Mouse (Mus musculus): ENCODE data around the gene Wrap53. TPM values are rescaled to one million over a fixed set of nuclear protein-coding genes. Genes with fewer than 3 reads are reported as not detected.

Gene Wrap53
- polyA plus RNA-seq, 1 experiment from 2014 or later: 37.8 TPM

- Histone ChIP-seq H3K36me3 (ENCODE audit: control insufficient read depth, insufficient read depth, low read length) (peaks cover 10% of the 10 kb centered on the region; the same call in 1 of the 2 replicates), H3K27me3 (ENCODE audit: control insufficient read depth, insufficient read depth, low read length) (no peaks in the 10 kb centered on the region), H3K27ac (ENCODE audit: low read depth, low read length) (no peak overlapping the region), H3K4me2 (replicated peaks; ENCODE audit: low read depth, low read length) (no peak overlapping the region), H3K4me1 (replicated peaks; ENCODE audit: control insufficient read depth, insufficient read depth, low read length) (no peaks in the 10 kb centered on the region), H3K4me3 (ENCODE audit: low read depth, low read length) (no peak overlapping the region), H3K9me3 (ENCODE audit: control insufficient read depth, low read length) (no peaks in the 10 kb centered on the region), H3K9ac (ENCODE audit: low read depth, low read length) (no peak overlapping the region)
- ATAC-seq (ENCODE audit: low FRiP score): no peak
- WGBS: 92% methylated on average over 4 of the region's 4 CpGs
- no peak for DNase-seq (ENCODE audit: low spot score)
Measured at GRCm38 (mm10) chr11:69592799-69593198, 12.7 kb upstream of the Wrap53 start.

DNA sequence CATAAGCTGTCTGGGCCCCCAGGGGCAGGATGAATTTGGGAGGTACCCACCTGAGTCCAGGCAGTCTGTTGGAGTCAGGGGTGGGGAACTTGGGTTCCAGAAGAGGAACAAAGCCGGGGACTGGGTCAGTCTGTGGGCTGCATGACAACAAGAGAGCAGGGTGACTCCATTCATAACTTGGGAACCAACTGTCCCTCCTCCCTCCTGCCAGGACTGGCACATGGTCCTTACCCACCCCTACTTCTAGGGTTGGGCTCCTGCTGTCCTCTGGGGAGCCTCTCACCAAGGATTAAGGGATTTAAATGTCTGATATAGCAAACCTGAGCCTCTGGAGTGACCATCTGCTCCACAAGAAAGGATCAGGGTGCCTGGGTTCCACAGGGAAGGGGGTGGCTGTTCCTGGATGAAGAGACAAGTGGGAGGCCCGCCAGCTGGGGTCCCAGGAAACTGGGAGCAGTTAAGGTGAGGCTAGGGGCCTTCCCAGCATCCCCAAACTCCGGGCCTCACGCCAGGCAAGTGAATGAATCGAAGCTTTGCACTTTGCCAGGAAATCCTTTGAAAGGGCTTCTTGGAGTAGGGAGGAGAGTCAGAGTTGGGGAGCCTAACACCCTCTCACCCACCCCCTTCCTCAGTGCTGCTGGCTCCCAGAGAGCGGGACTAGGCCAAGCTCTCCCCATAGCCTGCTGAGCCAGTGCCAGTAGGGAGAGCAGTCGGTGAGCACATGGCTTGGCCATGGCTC lies 12.0 kb upstream of the Wrap53 start:
- H3K36me3 ChIP-seq (ENCODE audit: control insufficient read depth, insufficient read depth, low read length): peaks cover 12% of the 10 kb centered on the region; the same call in 1 of the 2 replicates
- H3K4me3 ChIP-seq (ENCODE audit: low read depth, low read length): no peak overlapping the region
- no peak overlapping the region for H3K27ac ChIP-seq (ENCODE audit: low read depth, low read length)

DNA sequence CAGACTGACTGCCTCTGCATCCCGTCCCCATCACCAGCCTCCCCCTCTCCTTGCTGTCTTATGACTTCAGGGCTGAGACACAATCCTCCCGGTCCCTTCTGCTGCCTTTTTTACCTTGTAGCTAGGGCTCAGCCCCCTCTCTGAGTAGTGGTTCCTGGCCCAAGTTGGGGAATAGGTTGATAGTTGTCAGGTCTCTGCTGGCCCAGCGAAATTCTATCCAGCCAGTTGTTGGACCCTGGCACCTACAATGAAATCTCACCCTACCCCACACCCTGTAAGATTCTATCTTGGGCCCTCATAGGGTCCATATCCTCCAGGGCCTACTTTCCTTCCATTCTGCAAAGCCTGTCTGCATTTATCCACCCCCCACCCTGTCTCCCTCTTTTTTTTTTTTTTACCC lies 11.4 kb upstream of the Wrap53 start:
- Histone ChIP-seq H3K9ac (ENCODE audit: low read depth, low read length) (no peak overlapping the region), H3K4me3 (ENCODE audit: low read depth, low read length) (no peak overlapping the region), H3K9me3 (ENCODE audit: control insufficient read depth, low read length) (no peaks in the 10 kb centered on the region), H3K27me3 (ENCODE audit: control insufficient read depth, insufficient read depth, low read length) (no peaks in the 10 kb centered on the region), H3K4me1 (replicated peaks; ENCODE audit: control insufficient read depth, insufficient read depth, low read length) (no peaks in the 10 kb centered on the region), H3K27ac (ENCODE audit: low read depth, low read length) (no peak overlapping the region), H3K4me2 (replicated peaks; ENCODE audit: low read depth, low read length) (no peak overlapping the region), H3K36me3 (ENCODE audit: control insufficient read depth, insufficient read depth, low read length) (peaks cover 12% of the 10 kb centered on the region; the same call in 1 of the 2 replicates)
- WGBS: 88% methylated on average over 3 of the region's 3 CpGs
- ATAC-seq (ENCODE audit: low FRiP score) (no peak), DNase-seq (ENCODE audit: low spot score) (no peak)

More for the DNA sequence above, 12.0 kb upstream of the Wrap53 start:
- Histone ChIP-seq H3K4me2 (replicated peaks; ENCODE audit: low read depth, low read length) (no peak overlapping the region), H3K9ac (ENCODE audit: low read depth, low read length) (no peak overlapping the region), H3K9me3 (ENCODE audit: control insufficient read depth, low read length) (no peaks in the 10 kb centered on the region), H3K27me3 (ENCODE audit: control insufficient read depth, insufficient read depth, low read length) (no peaks in the 10 kb centered on the region), H3K4me1 (replicated peaks; ENCODE audit: control insufficient read depth, insufficient read depth, low read length) (no peaks in the 10 kb centered on the region)
- no peak for DNase-seq (ENCODE audit: low spot score)
- WGBS: 86% methylated on average over 7 of the region's 7 CpGs
- no peak for ATAC-seq (ENCODE audit: low FRiP score)

GRCm38 (mm10) chr11:69590622-69591021 lies 10.6 kb upstream of the Wrap53 start:
- H3K27ac ChIP-seq (ENCODE audit: low read depth, low read length): no peak overlapping the region
- no peaks in the 10 kb centered on the region for H3K27me3 ChIP-seq (ENCODE audit: control insufficient read depth, insufficient read depth, low read length)
- no peak overlapping the region for H3K4me3 ChIP-seq (ENCODE audit: low read depth, low read length)
- H3K9ac ChIP-seq (ENCODE audit: low read depth, low read length): no peak overlapping the region
- ATAC-seq (ENCODE audit: low FRiP score) (no peak), DNase-seq (ENCODE audit: low spot score) (no peak)
- H3K9me3 ChIP-seq (ENCODE audit: control insufficient read depth, low read length): no peaks in the 10 kb centered on the region
- peaks cover 12% of the 10 kb centered on the region; the same call in 1 of the 2 replicates for H3K36me3 ChIP-seq (ENCODE audit: control insufficient read depth, insufficient read depth, low read length)
- no peak overlapping the region for H3K4me2 ChIP-seq (replicated peaks; ENCODE audit: low read depth, low read length)
- H3K4me1 ChIP-seq (replicated peaks; ENCODE audit: control insufficient read depth, insufficient read depth, low read length): no peaks in the 10 kb centered on the region
- WGBS: 95% methylated on average over 8 of the region's 8 CpGs

GRCm38 (mm10) chr11:69589207-69589834 lies 9.3 kb upstream of the Wrap53 start:
- WGBS: 91% methylated on average over 22 of the region's 22 CpGs
- no peak for ATAC-seq (ENCODE audit: low FRiP score)
- Histone ChIP-seq H3K4me1 (replicated peaks; ENCODE audit: control insufficient read depth, insufficient read depth, low read length) (no peaks in the 10 kb centered on the region), H3K36me3 (ENCODE audit: control insufficient read depth, insufficient read depth, low read length) (peaks cover 12% of the 10 kb centered on the region; the same call in 1 of the 2 replicates), H3K9ac (ENCODE audit: low read depth, low read length) (no peak overlapping the region), H3K9me3 (ENCODE audit: control insufficient read depth, low read length) (no peaks in the 10 kb centered on the region), H3K27ac (ENCODE audit: low read depth, low read length) (no peak overlapping the region), H3K4me3 (ENCODE audit: low read depth, low read length) (no peak overlapping the region), H3K4me2 (replicated peaks; ENCODE audit: low read depth, low read length) (no peak overlapping the region), H3K27me3 (ENCODE audit: control insufficient read depth, insufficient read depth, low read length) (no peaks in the 10 kb centered on the region)
- no peak for DNase-seq (ENCODE audit: low spot score)

GRCm38 (mm10) chr11:69585718-69586325 lies 5.8 kb upstream of the Wrap53 start:
- Histone ChIP-seq H3K9ac (ENCODE audit: low read depth, low read length) (no peak overlapping the region), H3K4me3 (ENCODE audit: low read depth, low read length) (no peak overlapping the region), H3K4me2 (replicated peaks; ENCODE audit: low read depth, low read length) (no peak overlapping the region), H3K4me1 (replicated peaks; ENCODE audit: control insufficient read depth, insufficient read depth, low read length) (peaks cover 2% of the 10 kb centered on the region; the same call in 1 of the 2 replicates), H3K36me3 (ENCODE audit: control insufficient read depth, insufficient read depth, low read length) (peaks cover 12% of the 10 kb centered on the region; the same call in 1 of the 2 replicates), H3K9me3 (ENCODE audit: control insufficient read depth, low read length) (no peaks in the 10 kb centered on the region), H3K27ac (ENCODE audit: low read depth, low read length) (no peak overlapping the region), H3K27me3 (ENCODE audit: control insufficient read depth, insufficient read depth, low read length) (no peaks in the 10 kb centered on the region)
- WGBS: 84% methylated on average over 7 of the region's 7 CpGs
- DNase-seq (ENCODE audit: low spot score) (no peak), ATAC-seq (ENCODE audit: low FRiP score) (no peak)

DNA sequence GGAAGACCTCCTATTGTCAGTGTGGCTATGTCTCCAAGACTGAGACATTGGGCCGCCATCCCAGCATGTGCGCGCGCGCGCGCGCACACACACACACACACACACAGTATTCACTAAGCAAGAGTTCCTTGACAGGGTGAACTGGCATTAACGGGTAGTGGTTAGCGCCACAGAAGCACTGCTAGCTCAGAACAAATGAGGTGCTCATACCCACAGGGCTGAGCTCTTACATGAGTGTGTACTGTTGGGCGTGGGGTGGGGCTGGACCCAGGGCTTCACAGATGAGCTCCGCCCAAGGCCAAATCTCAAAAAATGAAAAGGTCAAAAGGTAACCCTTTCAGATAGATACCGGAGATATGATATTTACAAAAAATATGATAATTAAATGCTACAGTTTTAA lies 4.9 kb upstream of the Wrap53 start:
- Histone ChIP-seq H3K36me3 (ENCODE audit: control insufficient read depth, insufficient read depth, low read length) (peaks cover 12% of the 10 kb centered on the region; the same call in 1 of the 2 replicates), H3K27ac (ENCODE audit: low read depth, low read length) (no peak overlapping the region), H3K27me3 (ENCODE audit: control insufficient read depth, insufficient read depth, low read length) (no peaks in the 10 kb centered on the region), H3K4me1 (replicated peaks; ENCODE audit: control insufficient read depth, insufficient read depth, low read length) (peaks cover 2% of the 10 kb centered on the region; the same call in 1 of the 2 replicates), H3K9me3 (ENCODE audit: control insufficient read depth, low read length) (no peaks in the 10 kb centered on the region), H3K4me2 (replicated peaks; ENCODE audit: low read depth, low read length) (no peak overlapping the region), H3K4me3 (ENCODE audit: low read depth, low read length) (no peak overlapping the region), H3K9ac (ENCODE audit: low read depth, low read length) (no peak overlapping the region)
- ATAC-seq (ENCODE audit: low FRiP score) (no peak), DNase-seq (ENCODE audit: low spot score) (no peak)
- WGBS: 95% methylated on average over 13 of the region's 13 CpGs

DNA sequence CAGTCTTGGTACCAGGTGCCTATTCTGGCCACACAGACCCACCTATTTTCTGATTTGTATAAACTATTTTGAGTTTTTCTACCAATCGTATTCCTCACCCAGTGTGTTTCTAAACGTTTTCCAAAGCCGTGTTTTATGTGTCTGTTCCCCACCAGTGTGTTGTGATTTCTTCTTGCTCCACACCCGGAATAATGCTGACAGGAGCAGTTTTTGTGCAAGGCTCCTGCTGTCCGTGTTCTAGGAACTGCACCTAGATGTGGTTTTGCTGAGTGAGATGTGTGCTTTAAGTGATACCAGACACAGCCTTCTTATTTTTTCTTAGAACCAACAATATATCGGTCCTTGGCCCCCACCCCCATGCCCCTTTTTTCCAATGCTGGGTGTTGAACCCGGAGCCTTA lies 4.0 kb upstream of the Wrap53 start:
- ATAC-seq (ENCODE audit: low FRiP score) (no peak), DNase-seq (ENCODE audit: low spot score) (no peak)
- Histone ChIP-seq H3K36me3 (ENCODE audit: control insufficient read depth, insufficient read depth, low read length) (peaks cover 9% of the 10 kb centered on the region; the same call in 1 of the 2 replicates), H3K4me3 (ENCODE audit: low read depth, low read length) (no peak overlapping the region), H3K9me3 (ENCODE audit: control insufficient read depth, low read length) (no peaks in the 10 kb centered on the region), H3K9ac (ENCODE audit: low read depth, low read length) (no peak overlapping the region), H3K27me3 (ENCODE audit: control insufficient read depth, insufficient read depth, low read length) (no peaks in the 10 kb centered on the region), H3K4me2 (replicated peaks; ENCODE audit: low read depth, low read length) (no peak overlapping the region), H3K4me1 (replicated peaks; ENCODE audit: control insufficient read depth, insufficient read depth, low read length) (peaks cover 2% of the 10 kb centered on the region; the same call in 1 of the 2 replicates), H3K27ac (ENCODE audit: low read depth, low read length) (no peak overlapping the region)
- 88% methylated on average over 7 of the region's 7 CpGs for WGBS

Measured in hindbrain, embryonic 11.5 days (tissue).